Mouse (Mus musculus) CH12.LX (cell line): ENCODE data around the gene Surf1.

Experiments
- CTCF ChIP-seq, 2 experiments: IDR thresholded peaks in 1 of 2; conservative IDR thresholded peaks in 1 of 2; 2 replicates each; pipeline ENCODE4 v1.5.1; 2011 to 2012; ENCODE audit warnings: low read depth in 2 of 2, low read length in 2 of 2, improper control_type of control experiment in 1 of 2, inconsistent platforms in 1 of 2, mild to moderate bottlenecking in 1 of 2, moderate library complexity in 1 of 2
- EP300 ChIP-seq: IDR thresholded peaks from 2 replicates; pipeline ENCODE4 v1.6.1; 2011; ENCODE audit warnings: low read length, improper control_type of control experiment
- GABPA ChIP-seq: IDR thresholded peaks from 2 replicates; pipeline ENCODE4 v1.6.1; 2012; ENCODE audit warnings: low read depth, low read length, improper control_type of control experiment, inconsistent platforms; ENCODE audit not compliant: insufficient replicate concordance
- JUND ChIP-seq: conservative IDR thresholded peaks from 2 replicates; pipeline ENCODE4 v1.6.1; 2011; ENCODE audit warnings: low read depth, low read length, improper control_type of control experiment
- POLR2A ChIP-seq: IDR thresholded peaks from 2 replicates; pipeline ENCODE4 v1.6.1; 2011; ENCODE audit warnings: low read depth, mild to moderate bottlenecking, improper control_type of control experiment, low read length
- SMC3 ChIP-seq: IDR thresholded peaks from 2 replicates; pipeline ENCODE4 v1.6.1; 2011; ENCODE audit warnings: low read depth, low read length, improper control_type of control experiment
- UBTF ChIP-seq: IDR thresholded peaks from 2 replicates; pipeline ENCODE4 v1.6.1; 2012; ENCODE audit warnings: low read depth, mild to moderate bottlenecking, inconsistent platforms, low read length, improper control_type of control experiment, moderate library complexity
- USF1 ChIP-seq: IDR thresholded peaks from 2 replicates; pipeline ENCODE4 v1.6.1; 2014; ENCODE audit warnings: low read depth, mild to moderate bottlenecking, inconsistent platforms, low read length, improper control_type of control experiment

DNA sequence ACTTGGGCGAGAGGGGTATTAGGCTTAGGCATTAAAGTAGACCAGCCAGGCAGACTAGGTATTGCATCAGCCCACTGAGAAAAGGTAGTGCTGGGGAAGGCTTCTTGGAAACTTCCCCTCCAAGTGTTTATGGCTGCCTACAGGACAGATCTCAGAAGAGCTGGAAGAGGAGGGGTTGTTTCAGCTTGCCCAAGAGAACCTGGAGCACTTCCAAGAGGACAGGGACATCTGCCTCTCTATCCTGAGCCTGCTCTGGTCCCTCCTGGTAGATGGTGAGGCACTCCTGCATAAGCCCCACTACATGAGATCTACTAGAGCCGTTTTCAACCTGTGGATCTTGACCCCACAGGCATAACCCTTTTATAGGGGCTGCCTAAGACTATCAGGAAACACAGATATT lies 34.1 kb upstream of the Surf1 start:
- no peak for TF ChIP-seq EP300
- TF ChIP-seq USF1: no peak
- no peak for TF ChIP-seq SMC3
- TF ChIP-seq JUND: no peak
- TF ChIP-seq POLR2A: no peak
- no peak for TF ChIP-seq CTCF (conservative IDR thresholded peaks at IDR 0.05 in 1 of 2, IDR thresholded peaks at IDR 0.05 in 1 of 2; ENCODE audit: low read depth in 2 of 2, low read length in 2 of 2)
- TF ChIP-seq UBTF: no peak
- TF ChIP-seq GABPA: no peak
